Mouse (Mus musculus) brown adipose tissue, adult 24 weeks (tissue): ENCODE results near the gene Hist1h2bf. TPM values are rescaled to one million over a fixed set of nuclear protein-coding genes. Genes with fewer than 3 reads are reported as not detected.

Source experiments
- polyA plus RNA-seq: library from polyadenylated mRNA; stranded (reverse); fragments of >200 nt; gene quantifications from 2 replicates; pipeline ENCODE4 v1.2.4, GENCODE M21; 2012; ENCODE audit not compliant: missing spikeins, insufficient read depth, insufficient read length

Hist1h2bf gene
- polyA plus RNA-seq, 1 experiment: not detected

Other genes starting within 250 kb of the Hist1h2bf start
- 10.1 and 12.5 TPM in 2 replicates for gene Zfp322a, start 205.0 kb downstream of the Hist1h2bf start, polyA plus RNA-seq
- gene Abt1, start 150.3 kb downstream of the Hist1h2bf start, polyA plus RNA-seq: 4.4 and 5.0 TPM in 2 replicates
- gene Btn1a1, start 108.3 kb downstream of the Hist1h2bf start, polyA plus RNA-seq: not detected in 2 replicates
- gene Btn2a2, start 85.3 kb downstream of the Hist1h2bf start, polyA plus RNA-seq: not detected in 2 replicates
- gene Hist1h4h, start 43.1 kb downstream of the Hist1h2bf start, polyA plus RNA-seq: 69.6 and 128 TPM in 2 replicates
- not detected in 2 replicates for gene Hist1h2af, start 40.3 kb downstream of the Hist1h2bf start, polyA plus RNA-seq
- not detected in 2 replicates for gene Hist1h3g, start 38.8 kb downstream of the Hist1h2bf start, polyA plus RNA-seq
- gene Hist1h2bh, start 30.8 kb downstream of the Hist1h2bf start, polyA plus RNA-seq: 1.7 and 2.3 TPM in 2 replicates
- gene Hist1h3f, start 30.1 kb downstream of the Hist1h2bf start, polyA plus RNA-seq: not detected in 2 replicates
- not detected in 2 replicates for gene Hist1h4f, start 22.5 kb downstream of the Hist1h2bf start, polyA plus RNA-seq
- 0.24 and 1.1 TPM in 2 replicates for gene Hist1h1d, start 20.9 kb downstream of the Hist1h2bf start, polyA plus RNA-seq
- 2.8 and 2.9 TPM in 2 replicates for gene Hist1h3e, start 11.8 kb downstream of the Hist1h2bf start, polyA plus RNA-seq
- gene Hist1h2ae, start 3.0 kb downstream of the Hist1h2bf start, polyA plus RNA-seq: not detected in 2 replicates
- gene Hist1h2bg, start 2.8 kb downstream of the Hist1h2bf start, polyA plus RNA-seq: not detected in 2 replicates
- gene Hist1h2ad, start 185 bp upstream of the Hist1h2bf start, polyA plus RNA-seq: not detected in 2 replicates
- gene Hist1h3d, start 1.6 kb upstream of the Hist1h2bf start, polyA plus RNA-seq: 1.1 and 2.5 TPM in 2 replicates
- gene Hist1h4d, start 7.4 kb upstream of the Hist1h2bf start, polyA plus RNA-seq: not detected in 2 replicates
- gene Hist1h2be, start 46.9 kb upstream of the Hist1h2bf start, polyA plus RNA-seq: 8.2 and 13.8 TPM in 2 replicates
- gene Hist1h1e, start 48.4 kb upstream of the Hist1h2bf start, polyA plus RNA-seq: 4.0 TPM in 2 replicates
- gene Hist1h2ac, start 109.8 kb upstream of the Hist1h2bf start, polyA plus RNA-seq: 0.59 and 1.0 TPM in 2 replicates
- 190 and 234 TPM in 2 replicates for gene Hist1h2bc, start 110.0 kb upstream of the Hist1h2bf start, polyA plus RNA-seq
- not detected in 2 replicates for gene Hist1h1t, start 121.6 kb upstream of the Hist1h2bf start, polyA plus RNA-seq
- 2.1 TPM in 1 of 2 replicates, not detected in the other for gene Hist1h4c, start 124.3 kb upstream of the Hist1h2bf start, polyA plus RNA-seq
- gene Hfe, start 136.7 kb upstream of the Hist1h2bf start, polyA plus RNA-seq: 30.2 and 34.3 TPM in 2 replicates
- gene Hist1h1c, start 164.6 kb upstream of the Hist1h2bf start, polyA plus RNA-seq: 112 and 175 TPM in 2 replicates
- gene Hist1h3c, start 171.4 kb upstream of the Hist1h2bf start, polyA plus RNA-seq: not detected in 2 replicates
- not detected in 2 replicates for gene Hist1h2bb, start 172.5 kb upstream of the Hist1h2bf start, polyA plus RNA-seq
- gene Hist1h2ab, start 176.9 kb upstream of the Hist1h2bf start, polyA plus RNA-seq: not detected in 2 replicates
- not detected in 2 replicates for gene Hist1h3b, start 178.1 kb upstream of the Hist1h2bf start, polyA plus RNA-seq
- gene Hist1h4b, start 182.8 kb upstream of the Hist1h2bf start, polyA plus RNA-seq: not detected in 2 replicates
- gene Hist1h4a, start 187.0 kb upstream of the Hist1h2bf start, polyA plus RNA-seq: not detected in 2 replicates
- gene Hist1h3a, start 188.2 kb upstream of the Hist1h2bf start, polyA plus RNA-seq: not detected in 2 replicates
- not detected in 2 replicates for gene Hist1h1a, start 189.5 kb upstream of the Hist1h2bf start, polyA plus RNA-seq
- gene Trim38, start 195.7 kb upstream of the Hist1h2bf start, polyA plus RNA-seq: not detected in 2 replicates
- not detected in 2 replicates for gene Slc17a2, start 232.8 kb upstream of the Hist1h2bf start, polyA plus RNA-seq